Mouse (Mus musculus) lung, adult 2 months (tissue): ENCODE data around the gene Calm3.

Experiments
- CTCF ChIP-seq: fragments of 200-500 bp; IDR thresholded peaks from 2 replicates; pipeline ENCODE4 v1.5.1; 2011; ENCODE audit warnings: mild to moderate bottlenecking, low read length, control low read depth; ENCODE audit not compliant: insufficient read depth
- POLR2A ChIP-seq: fragments of 200-500 bp; IDR thresholded peaks from 2 replicates; pipeline ENCODE4 v1.6.1; 2011; ENCODE audit warnings: low read depth, mild to moderate bottlenecking, control low read depth, low read length, borderline replicate concordance; ENCODE audit errors: extremely low read depth

- TF ChIP-seq CTCF (no peak), POLR2A (no peak)
These were observed 5.9 kb downstream of the Calm3 start for GRCm38 (mm10) chr7:16918014-16918413.
